Mouse (Mus musculus) liver, postnatal 0 days (tissue): ENCODE measurements around the gene Fkbp11.

Source experiments
- CTCF ChIP-seq: sonication (generic); IDR thresholded peaks from 2 replicates; pipeline ENCODE4 v1.5.1; 2016; ENCODE audit warnings: antibody characterized with exemption, low read depth
- EP300 ChIP-seq: IDR thresholded peaks from 2 replicates; pipeline ENCODE4 v1.6.1; 2016; ENCODE audit warnings: antibody characterized with exemption, low read depth, mild to moderate bottlenecking

- no peak for TF ChIP-seq CTCF
- TF ChIP-seq EP300: no peak
Observed at GRCm38 (mm10) chr15:98749093-98749492, 21.1 kb upstream of the Fkbp11 start.
